Mouse (Mus musculus) liver, adult 2 months (tissue): ENCODE results near the gene Tepsin. TPM values are rescaled to one million over a fixed set of nuclear protein-coding genes. Genes with fewer than 3 reads are reported as not detected.

Source experiments
- DNase-seq: peaks from one replicate; pipeline ENCODE4 v3.0.0-alpha.2; 2011; ENCODE audit warnings: low read depth, low spot score; ENCODE audit errors: extremely low read depth
- H3K27ac ChIP-seq: fragments of 200-500 bp; replicated peaks from 2 replicates; pipeline ENCODE4 v1.5.1; 2012; ENCODE audit warnings: low read depth, mild to moderate bottlenecking, control low read depth, inconsistent platforms, low read length; ENCODE audit not compliant: insufficient read depth
- H3K27me3 ChIP-seq: fragments of 200-500 bp; 2 replicates; pipeline ENCODE4 v1.6.1; 2012; ENCODE audit warnings: mild to moderate bottlenecking, moderate library complexity, low read length, inconsistent platforms; ENCODE audit not compliant: control insufficient read depth, insufficient read depth
- H3K36me3 ChIP-seq: fragments of 200-500 bp; 2 replicates; pipeline ENCODE4 v1.6.1; 2012; ENCODE audit warnings: low read length, inconsistent platforms; ENCODE audit not compliant: control insufficient read depth, insufficient read depth
- H3K4me1 ChIP-seq: fragments of 200-500 bp; 2 replicates; pipeline ENCODE4 v1.6.1; 2011; ENCODE audit warnings: low read length; ENCODE audit not compliant: control insufficient read depth, insufficient read depth
- H3K4me3 ChIP-seq: fragments of 200-500 bp; 2 replicates; pipeline ENCODE4 v1.5.1; 2011; ENCODE audit warnings: low read depth, mild to moderate bottlenecking, control low read depth, low read length, moderate library complexity; ENCODE audit not compliant: insufficient read depth
- H3K79me2 ChIP-seq: fragments of 200-500 bp; 2 replicates; pipeline ENCODE4 v1.6.1; 2012; ENCODE audit warnings: inconsistent platforms, mild to moderate bottlenecking, low read length, moderate library complexity; ENCODE audit not compliant: control insufficient read depth, insufficient read depth
- H3K9ac ChIP-seq: fragments of 200-500 bp; 2 replicates; pipeline ENCODE4 v1.6.1; 2012; ENCODE audit warnings: low read depth, mild to moderate bottlenecking, control low read depth, inconsistent platforms, low read length
- CTCF ChIP-seq: fragments of 200-500 bp; IDR thresholded peaks from 2 replicates; pipeline ENCODE4 v1.5.1; 2011; ENCODE audit warnings: low read depth, low read length, control low read depth
- POLR2A ChIP-seq: fragments of 200-500 bp; IDR thresholded peaks from 2 replicates; pipeline ENCODE4 v1.6.1; 2011; ENCODE audit warnings: low read length, control low read depth; ENCODE audit not compliant: insufficient read depth; ENCODE audit errors: extremely low read depth
- WGBS: fragments of 180-500 bp; shearing (Covaris S2); methylation state at CpG from one replicate; pipeline ENCODE4 v1.1.7; 2018; 5-methylcytosine and 5-hydroxymethylcytosine counted together
- polyA plus RNA-seq: library from polyadenylated mRNA; depleted of rRNA; stranded (reverse); fragments of >200 nt; gene quantifications from 2 replicates; pipeline ENCODE4 v1.2.3, GENCODE M21; 2012
- total RNA-seq: library from RNA; depleted of rRNA; stranded (reverse); fragments of >200 nt; gene quantifications from 2 replicates; pipeline ENCODE4 v1.2.3, GENCODE M21; 2014

Tepsin gene
- total and polyA plus RNA-seq, 2 experiments, result 4.6 to 24.9 TPM

DNA sequence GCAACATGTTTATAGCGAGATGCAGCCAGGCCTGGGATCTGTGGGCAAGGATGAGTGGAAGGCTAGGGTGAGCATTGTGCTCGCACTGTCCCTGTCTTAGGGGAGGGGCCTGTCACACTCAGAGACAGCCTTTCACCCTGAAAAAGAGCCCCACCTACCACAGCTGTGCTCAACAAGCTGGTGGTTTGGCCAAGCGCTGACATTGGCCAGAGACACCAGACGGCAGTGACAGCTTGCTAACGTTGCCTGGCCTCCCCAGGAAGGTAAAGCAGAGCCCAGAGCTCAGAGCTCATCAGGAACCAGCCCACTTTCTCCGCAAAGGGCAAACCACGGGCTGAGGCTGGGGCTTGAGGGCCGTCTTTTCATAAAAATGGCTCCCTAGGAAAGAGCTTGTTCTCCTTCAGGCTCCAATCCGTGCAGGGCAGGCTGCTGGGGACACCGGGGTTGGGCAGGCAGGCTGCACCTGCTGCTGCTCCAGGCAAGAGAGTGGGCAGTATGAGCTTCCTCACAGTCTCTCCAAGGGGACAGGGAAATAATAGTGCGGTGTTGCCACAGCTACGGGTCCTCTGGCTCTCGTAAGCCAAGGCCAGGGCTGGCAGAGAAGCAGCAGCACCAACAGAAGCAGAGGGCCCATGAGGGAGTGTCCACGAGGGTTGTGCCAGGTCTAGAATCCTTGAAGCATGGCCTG is 47.3 kb downstream of the Tepsin start:
- TF ChIP-seq POLR2A (no peak), CTCF (no peak)
- WGBS, result 75% methylated on average over 14 of the region's 14 CpGs
- H3K9ac ChIP-seq, result no peak overlapping the region
- no peak for DNase-seq
- H3K79me2 ChIP-seq, result no peaks in the 10 kb centered on the region
- no peak overlapping the region for H3K27ac ChIP-seq
- peaks cover 5% of the 10 kb centered on the region; the same call in 1 of the 2 replicates for H3K27me3 ChIP-seq
- no peaks in the 10 kb centered on the region for H3K4me1 ChIP-seq
- no peak overlapping the region for H3K4me3 ChIP-seq
- no peaks in the 10 kb centered on the region for H3K36me3 ChIP-seq

GRCm38 (mm10) chr11:120049067-120049466 is 49.5 kb downstream of the Tepsin start:
- WGBS, result 93% methylated on average over 8 of the region's 8 CpGs
- H3K9ac ChIP-seq, result no peak overlapping the region
- H3K4me1 ChIP-seq, result no peaks in the 10 kb centered on the region
- H3K36me3 ChIP-seq, result no peaks in the 10 kb centered on the region
- TF ChIP-seq CTCF (no peak), POLR2A (no peak)
- DNase-seq, result no peak
- H3K27me3 ChIP-seq, result peaks cover 5% of the 10 kb centered on the region; the same call in 1 of the 2 replicates
- no peak overlapping the region for H3K4me3 ChIP-seq
- no peaks in the 10 kb centered on the region for H3K79me2 ChIP-seq
- no peak overlapping the region for H3K27ac ChIP-seq

GRCm38 (mm10) chr11:120048252-120048556 is 50.3 kb downstream of the Tepsin start:
- no peak for DNase-seq
- Histone ChIP-seq H3K27ac (no peak overlapping the region), H3K4me1 (no peaks in the 10 kb centered on the region), H3K9ac (no peak overlapping the region), H3K4me3 (no peak overlapping the region), H3K36me3 (no peaks in the 10 kb centered on the region), H3K27me3 (peaks cover 5% of the 10 kb centered on the region; the same call in 1 of the 2 replicates), H3K79me2 (no peaks in the 10 kb centered on the region)
- TF ChIP-seq POLR2A, result no peak
- no peak for TF ChIP-seq CTCF
- 29% methylated on average over 23 of the region's 23 CpGs for WGBS

GRCm38 (mm10) chr11:120047531-120048251 is 50.8 kb downstream of the Tepsin start:
- Histone ChIP-seq H3K36me3 (no peaks in the 10 kb centered on the region), H3K9ac (no peak overlapping the region), H3K27me3 (peaks cover 5% of the 10 kb centered on the region; the same call in 1 of the 2 replicates), H3K4me3 (no peak overlapping the region; the same call in 1 of the 2 replicates), H3K4me1 (no peaks in the 10 kb centered on the region), H3K27ac (no peak overlapping the region), H3K79me2 (no peaks in the 10 kb centered on the region)
- TF ChIP-seq POLR2A (no peak), CTCF (no peak)
- no peak for DNase-seq
- WGBS, result 29% methylated on average over 23 of the region's 23 CpGs

GRCm38 (mm10) chr11:120046553-120047191 is 51.9 kb downstream of the Tepsin start, which contains the start of gene Aatk:
Gene Aatk, minus strand, starts transcription at chr11:120047167.
- Histone ChIP-seq H3K27me3 (peaks cover 5% of the 10 kb centered on the region; the same call in 1 of the 2 replicates), H3K4me3 (peak within 1 kb of the TSS; percentile 40; the same call in 1 of the 2 replicates), H3K79me2 (no peaks in the 10 kb centered on the region), H3K9ac (peak within 1 kb of the TSS; percentile 16), H3K4me1 (peaks cover 3% of the 10 kb centered on the region; the same call in 1 of the 2 replicates), H3K27ac (no peak within 1 kb of the TSS), H3K36me3 (no peaks in the 10 kb centered on the region)
- 5% methylated on average over 63 of the region's 63 CpGs for WGBS
- no peak for DNase-seq
- TF ChIP-seq POLR2A (no peak), CTCF (no peak)
